Mouse (Mus musculus): Measurements from ENCODE around the gene Rbm10. TPM values are rescaled to one million over a fixed set of nuclear protein-coding genes. Genes with fewer than 3 reads are reported as not detected.
A peak's percentile ranks its signal among the peaks of the same experiment; 100 is the strongest.

The Rbm10 gene
- 10 to 100 TPM; 48.6 to 53.0 TPM for total RNA-seq (2021)
- long read RNA-seq, transcript Rbm10-204 (24 exons, 3,564 nt): major isoform, 7 of 64 reads
- long read RNA-seq, partial matches to known transcripts: 16 of 64 reads
- long read RNA-seq, other reads (novel, unspliced or antisense): 37 of 64 reads

DNA sequence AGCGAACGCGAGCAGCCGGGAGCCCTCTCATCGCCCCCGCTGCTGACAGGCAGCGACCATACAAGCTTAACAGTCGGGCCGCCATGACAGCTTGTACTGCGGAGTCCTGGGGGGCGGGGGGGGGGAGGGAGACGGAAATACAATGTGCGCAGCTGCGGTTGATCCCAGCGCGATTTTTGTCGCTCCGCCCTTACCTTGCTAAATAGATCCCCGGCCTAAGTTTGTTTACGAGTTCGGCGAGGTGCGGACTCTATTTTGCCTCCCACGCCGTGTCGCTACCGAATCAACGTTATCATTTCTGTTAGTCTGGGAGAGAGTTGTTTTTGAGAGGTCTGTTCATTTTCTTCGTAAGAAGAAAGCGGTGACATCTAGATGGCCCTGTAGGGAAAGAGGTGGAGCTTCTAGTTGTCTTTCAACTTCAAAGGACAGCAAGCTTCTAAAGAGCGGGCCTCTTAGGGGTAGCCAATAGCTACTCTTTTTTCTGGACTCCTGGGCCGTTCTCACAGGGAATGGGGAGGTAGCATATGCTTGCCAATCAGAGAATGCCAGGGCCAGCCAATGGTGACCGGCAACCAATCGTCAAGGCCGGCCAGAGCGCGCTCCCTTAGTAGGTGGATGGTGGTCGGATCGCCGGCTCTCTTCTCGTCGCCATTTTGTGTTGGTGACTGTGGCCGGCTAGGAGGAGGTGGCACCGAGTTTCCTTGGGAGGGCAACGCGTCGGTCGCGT lies at the start of gene Rbm10, which contains the start of gene Ndufb11:
Rbm10 (plus strand) TSS at position 328 of the 727 bp plus-strand sequence.
Ndufb11 (minus strand) TSS at position 444 of the 727 bp plus-strand sequence.
- peak; percentile 82 to 85 for DNase-seq (ENCODE audit: low spot score in 2 of 2)

DNA sequence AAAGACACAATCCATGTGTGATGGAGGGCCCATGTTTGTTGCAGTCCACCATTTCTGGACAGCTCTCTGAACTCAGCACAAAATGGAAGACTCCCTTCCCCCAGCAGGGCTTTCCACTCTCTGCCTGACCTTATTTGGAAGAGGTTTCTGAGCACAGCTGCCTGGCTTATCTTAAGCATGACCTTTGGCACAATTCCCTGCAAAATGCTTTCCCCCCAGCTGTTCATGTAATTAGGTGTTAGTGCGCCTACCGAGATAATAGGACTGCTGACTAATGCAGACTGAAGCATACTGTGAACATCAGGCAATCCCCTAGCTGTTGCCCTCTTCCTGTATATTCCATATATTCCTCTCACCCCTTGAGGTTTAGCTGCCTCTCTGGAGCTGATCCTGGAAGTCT lies 46.3 kb upstream of the Rbm10 start:
- DNase-seq (ENCODE audit: low spot score in 2 of 2): no peak

DNA sequence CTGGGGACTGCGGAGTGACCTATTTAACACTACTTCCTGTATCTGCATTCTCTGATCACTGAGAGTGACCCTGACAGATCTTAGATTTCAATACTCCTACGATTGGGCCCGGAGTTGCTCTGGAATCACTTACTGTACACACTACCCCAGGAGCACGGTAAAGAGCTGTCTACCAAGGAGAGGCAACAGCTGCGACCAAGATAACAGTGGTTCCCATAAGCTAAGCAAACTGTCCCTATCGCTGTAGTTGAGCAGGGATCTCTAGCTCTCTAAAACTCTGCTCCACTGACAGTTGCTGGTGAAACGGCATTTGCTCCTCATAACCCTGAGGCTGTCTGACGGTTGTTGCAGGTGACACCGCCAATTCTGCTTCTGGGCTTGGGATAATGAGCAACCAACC lies 44.6 kb upstream of the Rbm10 start:
- no peak for DNase-seq (ENCODE audit: low spot score in 2 of 2)

DNA sequence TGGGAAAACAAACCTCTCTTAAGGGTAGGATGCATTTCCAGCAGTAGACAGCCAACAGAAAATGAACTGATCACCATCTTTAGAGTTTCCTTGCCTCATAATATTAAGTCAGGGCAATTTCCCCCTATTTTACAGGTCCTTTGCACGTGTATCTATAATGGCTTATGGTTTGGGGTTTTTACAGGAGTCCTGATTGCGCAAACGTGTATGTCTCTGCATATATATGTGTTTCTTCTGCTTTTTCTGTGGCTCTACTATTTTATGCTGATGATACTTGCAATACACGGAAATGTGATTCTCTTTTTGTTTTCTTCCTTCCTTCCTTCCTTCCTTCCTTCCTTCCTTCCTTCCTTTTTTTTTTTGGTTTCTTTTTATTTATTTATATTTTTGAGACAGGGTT lies 43.4 kb upstream of the Rbm10 start:
- no peak for DNase-seq (ENCODE audit: low spot score in 2 of 2)

DNA sequence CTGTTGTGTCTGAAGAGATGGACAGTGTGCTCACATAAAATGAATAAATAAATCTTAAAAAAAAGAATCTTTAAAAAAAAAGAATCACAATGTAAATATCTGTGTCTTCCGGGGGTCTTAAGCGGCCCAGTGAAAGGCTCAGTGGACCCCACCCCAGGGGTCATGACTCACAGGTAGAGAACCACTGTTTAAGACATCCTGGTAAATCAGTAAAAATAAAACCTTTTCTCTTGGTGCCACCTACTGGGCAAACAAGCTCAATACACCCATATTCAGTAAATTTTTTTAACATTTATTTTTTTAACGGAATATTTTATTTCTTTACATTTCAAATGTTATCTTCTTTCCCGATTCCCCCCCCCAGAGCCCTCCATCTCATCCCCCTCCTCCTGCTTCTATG lies 29.3 kb upstream of the Rbm10 start:
- DNase-seq (ENCODE audit: low spot score in 2 of 2): peak in 1 of 2 experiments; percentile 1

DNA sequence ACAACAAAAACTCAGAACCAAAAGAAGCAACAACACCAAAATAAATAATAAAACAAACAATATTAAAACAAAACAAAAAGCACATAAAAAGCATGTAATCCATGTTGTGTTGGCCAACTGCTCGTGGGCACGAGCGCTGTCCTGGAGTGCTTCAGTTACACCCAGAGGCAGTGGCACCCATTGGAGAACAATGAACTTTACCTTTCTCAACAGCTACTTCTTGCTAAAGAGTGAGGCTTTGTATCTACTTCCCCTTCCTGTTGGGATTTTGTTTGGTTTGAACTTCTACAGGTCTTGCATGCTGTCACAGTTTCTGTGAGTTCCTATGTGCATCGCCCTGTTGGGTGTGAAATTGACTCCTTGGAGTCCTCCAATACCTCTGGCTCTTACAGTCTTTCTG lies 8.8 kb upstream of the Rbm10 start:
- no peak for DNase-seq (ENCODE audit: low spot score in 2 of 2)

DNA sequence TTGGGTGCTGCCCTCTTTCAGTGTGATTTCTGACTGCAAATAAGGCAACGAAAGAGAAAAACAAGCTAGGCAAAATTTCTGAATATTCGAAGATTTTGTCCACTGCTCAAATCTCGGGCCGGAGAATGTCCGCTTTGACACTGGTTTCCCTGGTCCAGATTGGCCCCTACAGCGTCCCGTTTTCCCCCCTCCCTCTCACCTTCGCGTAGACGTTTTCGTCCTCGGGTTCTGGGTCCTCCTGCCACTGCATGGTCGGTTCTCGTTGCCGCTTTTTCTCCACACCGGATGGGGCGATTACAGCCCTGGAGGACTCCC lies 485 bp upstream of the Rbm10 start:
- DNase-seq (ENCODE audit: low spot score in 2 of 2): peak in 1 of 2 experiments; percentile 27

DNA sequence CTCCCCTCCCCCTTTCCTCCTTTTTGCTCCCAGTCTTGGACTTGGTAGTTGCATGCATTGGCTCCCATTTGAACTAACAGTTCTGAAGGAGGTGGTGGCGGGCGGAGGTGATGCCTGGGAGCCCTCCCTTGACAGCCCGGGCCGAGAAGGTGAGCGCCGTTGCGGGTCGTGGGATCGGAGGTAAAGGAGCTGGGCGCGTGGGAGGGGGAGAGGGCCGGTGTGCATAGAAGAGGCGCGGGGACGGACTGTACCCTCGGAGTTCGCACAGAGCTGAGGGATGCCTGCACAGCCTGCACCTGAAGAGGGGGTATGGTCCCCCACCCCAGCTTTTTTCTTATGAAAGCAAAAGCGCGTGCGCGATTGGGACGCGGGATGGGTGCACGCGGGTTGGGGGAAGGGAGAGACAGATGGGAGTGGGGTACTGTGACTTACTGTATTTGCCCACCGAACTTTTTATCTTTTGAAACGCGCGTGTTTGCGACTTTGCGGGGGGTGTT lies 648 bp downstream of the Rbm10 start:
- peak; percentile 24 to 36 for DNase-seq (ENCODE audit: low spot score in 2 of 2)

DNA sequence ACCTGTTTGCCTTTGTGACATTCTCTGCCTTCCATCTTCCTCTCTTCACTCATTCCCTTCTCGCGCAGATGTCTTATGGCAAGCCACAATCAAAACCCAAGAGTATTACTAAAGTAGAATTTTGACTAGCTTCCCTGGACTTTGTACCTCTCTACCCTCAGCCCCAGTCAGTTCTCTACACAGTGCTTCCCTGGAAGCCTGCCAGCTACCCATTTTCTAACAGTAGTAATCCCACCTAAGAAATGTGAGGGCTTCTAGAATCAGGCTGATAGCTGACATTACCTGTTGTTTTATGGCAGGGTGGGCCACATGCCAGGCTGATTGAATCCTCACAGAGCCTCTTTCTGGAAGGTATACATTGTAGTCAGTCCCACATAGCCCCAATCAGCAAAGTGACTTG lies 20.8 kb downstream of the Rbm10 start:
- DNase-seq (ENCODE audit: low spot score in 2 of 2): no peak

DNA sequence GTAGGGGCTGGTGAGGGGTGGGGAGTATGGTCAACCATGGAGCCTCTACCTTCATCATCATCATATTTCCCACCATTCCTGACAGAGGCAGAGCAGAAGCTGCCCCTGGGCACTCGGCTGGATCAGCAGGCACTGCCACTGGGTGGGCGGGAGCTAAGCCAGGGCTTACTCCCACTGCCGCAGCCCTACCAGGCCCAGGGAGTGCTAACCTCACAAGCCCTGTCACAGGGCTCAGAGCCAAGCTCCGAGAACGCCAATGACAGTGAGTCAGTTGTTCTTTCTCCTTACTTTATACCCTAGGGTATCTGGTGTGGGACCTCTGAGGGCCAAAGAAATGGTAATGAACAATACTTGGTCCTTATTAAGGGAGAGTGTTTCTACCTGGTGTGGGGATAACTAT lies 27.5 kb downstream of the Rbm10 start:
- DNase-seq (ENCODE audit: low spot score in 2 of 2): no peak

DNA sequence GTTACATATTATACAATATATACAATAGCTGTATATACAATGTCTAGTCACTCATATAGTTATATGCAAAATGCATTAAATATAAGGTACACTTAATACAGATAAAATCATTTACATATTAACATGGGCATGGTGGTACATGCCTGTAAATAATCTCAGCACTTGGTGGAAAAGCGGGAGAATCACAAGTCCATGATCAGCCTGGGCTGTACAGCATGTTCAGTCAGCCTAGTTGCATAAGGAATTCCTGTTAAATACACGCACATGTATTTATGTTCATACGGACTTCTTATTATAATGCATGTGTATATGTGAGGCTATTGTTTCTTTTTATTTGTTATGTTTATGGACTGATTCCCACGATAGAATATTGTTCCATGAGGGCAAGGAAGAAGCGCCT lies 40.3 kb downstream of the Rbm10 start:
- DNase-seq (ENCODE audit: low spot score in 2 of 2): no peak

DNA sequence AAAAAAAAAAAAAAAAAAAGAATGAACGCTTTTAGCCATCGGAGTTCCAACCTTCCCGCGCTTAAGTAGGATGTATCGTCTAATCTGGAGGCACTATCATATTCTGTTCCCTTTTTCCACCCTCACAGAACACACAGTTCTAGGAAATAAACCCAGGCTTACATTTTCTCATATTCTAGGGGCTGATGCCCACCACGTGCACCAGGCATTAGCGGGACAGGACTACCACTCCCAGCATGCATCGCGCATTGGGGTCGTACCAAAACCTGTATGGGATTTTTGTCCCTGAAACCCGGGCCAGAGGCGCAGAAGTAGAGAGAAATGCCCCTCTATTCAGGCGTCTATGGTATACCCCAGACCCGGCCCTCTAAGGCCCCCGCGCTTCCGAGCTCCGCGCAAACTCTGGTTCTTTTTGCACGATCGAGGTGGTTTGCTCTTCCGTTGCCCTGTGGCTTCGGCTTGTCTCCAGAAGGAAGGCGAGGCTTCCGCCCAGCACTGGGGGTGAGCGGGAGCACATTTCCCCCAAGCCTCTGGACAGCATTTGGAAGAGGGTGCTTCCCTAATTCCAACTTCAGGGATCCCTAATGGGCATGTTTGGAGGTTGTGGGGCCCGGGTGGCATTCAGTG lies 40.8 kb downstream of the Rbm10 start, which contains the start of gene Uba1:
Uba1 (plus strand) TSS at position 301 of the 627 bp plus-strand sequence.
- DNase-seq (ENCODE audit: low spot score in 2 of 2): peak; percentile 77 to 88

DNA sequence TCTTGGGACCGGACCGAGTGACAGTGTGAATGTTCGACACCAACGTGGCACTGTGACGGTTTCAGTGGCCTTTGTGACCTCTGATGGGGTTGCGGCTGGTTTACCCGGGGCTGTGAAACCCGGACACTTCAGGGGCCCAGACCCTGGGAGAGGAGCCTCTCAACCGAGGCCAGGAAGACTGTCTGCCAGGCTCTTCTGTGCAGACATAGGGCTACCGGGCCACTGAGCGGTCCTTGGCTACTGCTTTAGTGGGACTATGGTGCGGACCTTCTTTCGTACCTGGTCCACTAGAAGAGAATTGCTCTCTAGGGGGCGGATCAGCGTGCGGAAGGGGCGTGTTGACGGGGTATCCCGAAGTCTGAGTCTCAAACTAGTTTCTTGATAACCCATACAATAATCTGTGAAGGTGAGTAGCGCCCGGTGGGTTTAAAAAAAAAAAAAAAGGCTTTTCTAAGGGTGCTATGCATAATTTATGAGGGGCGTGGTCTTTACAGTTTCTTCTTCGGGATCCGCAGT lies 41.6 kb downstream of the Rbm10 start:
- no peak for DNase-seq (ENCODE audit: low spot score in 2 of 2)

DNA sequence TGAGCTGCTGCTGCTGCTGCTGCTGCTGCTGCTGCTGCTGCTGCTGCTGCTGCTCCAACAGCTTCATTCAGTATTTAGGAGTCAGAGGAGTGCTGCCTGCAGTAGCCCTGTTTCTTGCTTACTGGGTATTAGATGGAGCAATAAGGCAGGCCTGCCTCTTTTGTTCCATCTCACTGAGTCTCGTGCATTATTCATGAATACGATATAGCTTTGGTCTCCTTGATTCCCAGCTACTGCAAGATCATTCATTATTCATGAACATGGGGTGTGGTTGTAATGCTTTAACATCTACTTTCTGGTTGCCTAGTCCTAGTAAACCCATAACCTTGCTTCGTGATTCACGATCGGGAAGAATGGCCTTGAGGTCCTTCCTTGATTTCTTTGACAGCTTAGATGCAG lies 45.0 kb downstream of the Rbm10 start:
- no peak for DNase-seq (ENCODE audit: low spot score in 2 of 2)

DNA sequence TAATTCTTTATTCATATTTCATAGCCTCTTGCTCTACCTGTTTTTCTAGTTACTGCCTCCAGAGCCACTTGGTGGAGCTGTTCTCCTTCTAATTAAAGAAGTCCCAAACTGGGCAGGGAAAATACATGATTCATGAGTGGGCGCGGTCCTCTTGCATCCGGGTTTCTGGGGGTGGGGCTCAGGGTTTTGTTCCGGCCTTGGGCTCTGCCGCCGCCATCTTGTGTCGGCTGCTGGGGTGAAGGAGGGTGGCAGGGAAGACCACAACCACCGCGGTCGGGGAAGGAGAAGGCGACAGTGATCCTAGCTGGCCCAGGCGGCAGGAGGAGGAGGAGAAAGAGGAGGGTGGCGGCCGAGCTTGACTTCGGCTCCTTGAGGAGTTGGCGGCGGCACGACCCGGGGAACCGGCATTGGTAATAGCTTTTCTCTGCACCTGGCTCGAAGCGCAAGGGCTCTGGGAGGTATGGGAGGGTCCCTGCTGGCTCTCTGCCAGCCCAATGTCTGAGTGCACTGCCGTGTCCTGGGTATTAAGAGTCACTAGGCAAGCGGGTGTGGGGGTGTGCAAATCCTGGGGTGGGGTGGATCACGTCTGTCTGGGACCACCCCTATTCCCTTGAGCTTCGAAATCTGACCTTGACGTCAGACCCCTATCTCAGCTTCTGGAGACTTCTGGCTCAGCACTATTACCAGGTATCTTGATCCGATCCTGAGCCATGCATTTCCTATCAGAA lies 45.6 kb downstream of the Rbm10 start:
- peak; percentile 68 to 91 for DNase-seq (ENCODE audit: low spot score in 2 of 2)

DNA sequence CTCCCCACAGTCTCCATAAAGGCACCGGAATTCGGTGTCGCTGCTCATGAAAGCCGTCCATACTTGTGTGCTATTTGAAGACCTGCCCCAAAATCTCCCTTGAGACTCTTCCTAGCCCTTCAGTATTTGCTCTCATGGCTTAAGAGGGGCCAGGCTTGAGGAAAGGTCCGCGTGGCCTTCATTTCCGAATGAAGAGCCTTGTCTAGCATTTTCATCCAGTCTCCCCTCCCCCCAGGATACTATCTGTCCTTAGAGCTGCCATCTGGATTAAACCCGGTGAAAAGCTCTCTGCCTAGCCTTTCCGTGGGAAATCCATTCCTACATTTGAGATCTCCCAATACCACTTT lies 46.1 kb downstream of the Rbm10 start:
- DNase-seq (ENCODE audit: low spot score in 2 of 2): peak in 1 of 2 experiments; percentile 39

DNA sequence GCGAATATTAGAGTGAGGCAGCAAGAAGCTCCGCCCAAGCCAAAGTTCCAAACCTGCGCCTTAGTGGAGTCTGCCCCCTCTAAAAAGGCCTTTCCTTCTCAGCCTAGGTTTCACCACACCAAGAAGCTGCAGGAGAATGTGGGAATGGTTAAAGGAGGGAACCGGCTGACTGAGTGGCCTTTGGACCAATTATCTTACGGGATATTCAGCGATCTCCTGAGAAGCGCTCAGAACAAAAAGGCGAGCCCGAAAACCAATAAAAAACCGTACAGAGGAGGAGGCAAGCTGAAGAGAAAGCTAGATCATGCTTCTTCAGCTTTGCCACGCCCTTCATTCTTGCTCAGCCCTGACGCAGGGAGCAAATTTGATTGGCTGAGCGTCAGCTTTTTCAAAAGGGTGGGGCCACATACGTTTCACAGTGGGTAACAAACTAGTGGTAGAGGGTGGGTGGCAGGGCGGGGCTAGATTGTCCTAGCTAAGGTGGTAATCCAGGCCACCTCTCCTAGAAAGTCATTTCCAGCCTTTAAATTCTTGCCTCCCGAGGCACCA lies 70.3 kb downstream of the Rbm10 start, which contains the start of gene Cdk16:
Cdk16 (plus strand) TSS at position 436 of the 549 bp plus-strand sequence.
- DNase-seq (ENCODE audit: low spot score in 2 of 2): peak; percentile 84 to 88

DNA sequence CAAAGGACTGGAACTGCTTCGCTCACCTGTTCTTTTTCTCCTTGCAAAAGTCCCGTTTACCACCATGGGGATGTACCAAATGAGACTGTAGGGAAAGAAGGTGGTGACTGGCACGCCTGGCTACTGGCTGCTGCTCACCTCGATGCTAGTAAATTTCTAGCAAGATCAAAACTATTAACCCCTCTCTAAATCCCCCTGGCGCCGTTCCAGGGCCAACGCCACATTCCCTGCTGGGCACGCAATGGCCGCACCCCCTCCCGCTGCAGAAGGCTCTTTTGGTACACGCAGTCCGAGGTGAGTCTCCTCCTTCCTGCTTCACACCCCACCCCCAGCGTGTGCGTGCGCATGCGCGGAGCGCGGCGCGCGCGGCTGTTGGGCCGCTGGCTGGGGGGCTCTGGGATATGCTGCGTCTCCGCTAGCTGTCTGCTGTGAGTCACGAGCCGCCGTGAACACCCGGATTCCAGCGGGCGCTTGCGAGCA lies 70.8 kb downstream of the Rbm10 start:
- peak; percentile 79 to 80 for DNase-seq (ENCODE audit: low spot score in 2 of 2)

DNA sequence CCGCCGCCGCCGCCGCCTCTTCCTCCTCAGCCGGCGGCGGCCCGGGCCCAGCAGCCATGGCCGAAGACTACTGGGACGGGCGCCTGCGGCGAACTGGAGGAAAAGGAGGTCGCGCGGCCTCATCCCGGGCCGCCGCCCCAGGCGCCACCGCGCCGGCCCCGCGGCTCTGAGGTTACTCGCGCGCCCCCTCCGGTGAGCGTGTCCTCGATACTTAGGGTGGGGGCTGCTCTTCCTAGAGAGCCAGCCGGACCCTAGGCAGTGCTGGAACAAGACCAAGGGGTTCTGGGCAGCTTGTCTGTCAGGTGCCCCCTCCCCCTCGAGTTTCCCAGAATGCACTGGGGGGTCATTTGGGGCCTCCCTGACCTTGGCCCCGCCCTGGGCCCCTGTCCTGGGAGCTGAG lies 71.3 kb downstream of the Rbm10 start:
- peak; percentile 2 to 21 for DNase-seq (ENCODE audit: low spot score in 2 of 2)

DNA sequence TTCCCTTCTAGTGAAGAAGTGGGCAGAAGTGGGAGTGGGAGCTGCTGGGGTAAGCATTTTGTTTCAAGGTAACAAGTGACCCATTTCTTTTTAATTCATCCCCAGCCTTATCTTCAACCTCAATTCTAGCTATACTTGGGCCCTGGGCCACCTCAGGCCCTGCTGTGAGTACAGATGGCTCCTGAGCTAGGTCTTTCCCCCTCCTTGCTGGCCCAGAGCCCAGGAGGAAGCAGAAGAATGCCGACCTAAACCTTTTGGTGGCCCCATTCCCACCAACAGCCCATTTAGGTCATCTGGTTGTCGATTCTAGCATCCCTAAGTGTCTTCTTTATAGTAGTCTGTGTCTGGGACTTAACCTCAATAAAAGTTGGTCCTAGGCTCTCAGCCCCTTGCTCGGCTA lies 74.3 kb downstream of the Rbm10 start:
- DNase-seq (ENCODE audit: low spot score in 2 of 2): no peak

DNA sequence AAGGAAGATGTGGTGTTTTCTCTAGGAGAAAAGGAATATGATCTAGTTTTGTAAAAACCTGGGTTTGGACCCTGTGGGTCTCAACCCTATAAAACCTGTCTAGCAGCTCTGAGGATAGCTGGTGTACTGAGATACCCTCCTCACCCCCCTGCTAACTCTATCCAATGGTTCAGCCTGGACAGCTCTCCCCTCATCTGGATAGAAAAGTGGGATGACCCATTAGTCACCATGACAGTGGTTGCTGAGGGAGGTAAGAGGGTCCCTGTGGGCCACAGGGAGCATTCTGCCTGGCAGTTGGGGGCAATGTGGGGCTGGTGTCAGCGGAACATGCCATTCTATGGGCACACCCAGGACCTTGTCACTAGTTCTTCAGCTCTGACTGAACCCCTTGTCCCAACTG lies 75.3 kb downstream of the Rbm10 start:
- DNase-seq (ENCODE audit: low spot score in 2 of 2): no peak
